In genomic region chr14:121566794-121567201, GRCm38 (mm10) we compare ENCODE assay signal across 9 mouse cellular contexts.
DNase-seq lines count a peak whose midpoint lies in the region; ATAC-seq lines count a peak whose summit lies in the region.
"Had no signal": no experiment of that assay in that cellular context is flagged by ENCODE, and none has a peak within 500 bp of the region (broad histone marks: within the 10 kb centered on the region; RNA-seq: fewer than 3 reads in every experiment).

No protein-coding gene starts in this region.

- no peaks in the 10 kb centered on the region for H3K36me3 ChIP-seq in embryonic facial prominence, embryonic 10.5 days (replicated peaks)
- peaks cover 2% of the 10 kb centered on the region; the same call in 1 of the 2 replicates for H3K36me3 ChIP-seq in neural tube, embryonic 15.5 days

- peaks cover 32% of the 10 kb centered on the region for H3K4me1 ChIP-seq in embryonic facial prominence, embryonic 10.5 days
- H3K4me1 ChIP-seq in neural tube, embryonic 15.5 days, result peaks cover 34% of the 10 kb centered on the region

- no peaks in the 10 kb centered on the region; the same call in 1 of the 2 replicates for H3K27me3 ChIP-seq in embryonic facial prominence, embryonic 10.5 days (replicated peaks; ENCODE audit: low read depth, poor library complexity, severe bottlenecking)
- H3K27me3 ChIP-seq in neural tube, embryonic 15.5 days (replicated peaks), result no peaks in the 10 kb centered on the region
- H3K27me3 ChIP-seq: Patski had no signal

- intact Hi-C loops in left cerebral cortex, postnatal 10 days (cut with DNase I), result no loop called here

- peak; percentile 23; the same call in 1 of the 2 replicates for ATAC-seq in neural tube, embryonic 15.5 days (ENCODE audit: low FRiP score)
- ATAC-seq: Patski had no signal

- H3K9me3 ChIP-seq in embryonic facial prominence, embryonic 10.5 days, result no peaks in the 10 kb centered on the region
- H3K9me3 ChIP-seq in neural tube, embryonic 15.5 days (replicated peaks), result no peaks in the 10 kb centered on the region

- peak overlapping the region; percentile 57; the same call in 1 of the 2 replicates for H3K27ac ChIP-seq in embryonic facial prominence, embryonic 10.5 days (replicated peaks)
- H3K27ac ChIP-seq in neural tube, embryonic 15.5 days (replicated peaks), result no peak overlapping the region

- no peak overlapping the region; the same call in 1 of the 2 replicates for H3K4me2 ChIP-seq in neural tube, embryonic 15.5 days

- 0 out of 2 replicates have a peak overlapping the region, but pooled peaks have one; percentile 9 for H3K4me3 ChIP-seq in embryonic facial prominence, embryonic 10.5 days
- H3K4me3 ChIP-seq in neural tube, embryonic 15.5 days (replicated peaks), result no peak overlapping the region
- H3K4me3 ChIP-seq: myocyte had no signal

- peak; percentile 63 for DNase-seq in embryonic facial prominence, embryonic 10.5 days (ENCODE audit: low spot score)
- DNase-seq in frontal cortex, postnatal 10 days (ENCODE audit: low spot score in 2 of 2), result peak; percentile 30 to 66
- peak; percentile 57 to 59 for DNase-seq in left cerebral cortex, postnatal 10 days (ENCODE audit: extremely low spot score in 1 of 2, low spot score in 2 of 2)
- no peak for DNase-seq in heart, adult 8-10 months (ENCODE audit: low spot score)
- DNase-seq in adrenal gland, adult 18-20 months (ENCODE audit: low spot score in 2 of 2), result no peak
- DNase-seq in kidney, postnatal 4 days, result no peak

- no peak overlapping the region for H3K9ac ChIP-seq in neural tube, embryonic 15.5 days (replicated peaks)

- WGBS in embryonic facial prominence, embryonic 10.5 days, result 16% methylated on average over 9 of the region's 9 CpGs
- 14% methylated on average over 9 of the region's 9 CpGs for WGBS in neural tube, embryonic 15.5 days

Comparison
In these comparisons a context has a peak if more than half of its experiments do, and no peak if none do; other contexts are left out.
1. DNase-seq: peak in embryonic facial prominence, embryonic 10.5 days (single experiment), frontal cortex, postnatal 10 days (2 of 2) and left cerebral cortex, postnatal 10 days (2 of 2); none in heart, adult 8-10 months (single experiment), adrenal gland, adult 18-20 months (0 of 2) and kidney, postnatal 4 days (0 of 2).